Mouse (Mus musculus) gastrocnemius, adult 2 months (tissue): ENCODE measurements around the gene Ntpcr. TPM values are rescaled to one million over a fixed set of nuclear protein-coding genes. Genes with fewer than 3 reads are reported as not detected.

Source experiments
- DNase-seq: peaks from one replicate; pipeline ENCODE4 v3.0.0; 2022
- H3K27ac ChIP-seq: fragments of 200-600 bp; 2 replicates; pipeline ENCODE4 v1.8.1; 2022; ENCODE audit warnings: mild to moderate bottlenecking
- H3K4me3 ChIP-seq: fragments of 200-600 bp; 2 replicates; pipeline ENCODE4 v1.8.1; 2022; ENCODE audit warnings: mild to moderate bottlenecking, moderate library complexity
- CTCF ChIP-seq: fragments of 200-600 bp; IDR thresholded peaks from 2 replicates; pipeline ENCODE4 v1.8.1; 2022; ENCODE audit warnings: antibody characterized with exemption, mild to moderate bottlenecking, moderate library complexity
- intact Hi-C: fragments of 180-260 bp; cut with DNase I; formaldehyde crosslinking; loops from one replicate; pipeline ENCODE4 v1.15.1; 2025
- total RNA-seq, 2 experiments: library from RNA; stranded (reverse); gene quantifications; 2 replicates each; pipeline ENCODE4 v1.2.3; 2021

The Ntpcr gene
- total RNA-seq, 2 experiments from 2014 or later: 10.5 to 11.2 TPM

GRCm38 (mm10) chr8:125733964-125734956 lies 4.5 kb downstream of the Ntpcr start:
- TF ChIP-seq CTCF: no peak
- Histone ChIP-seq H3K4me3 (peak overlapping the region; percentile 89), H3K27ac (peak overlapping the region; percentile 91)
- DNase-seq: peak; percentile 93
- intact Hi-C loops: loop anchor here (2.0 kb wide), 1 partner anchor 65 kb away; the partner anchor contains the start of gene Map10

- no peak for TF ChIP-seq CTCF
- no peak for DNase-seq
- intact Hi-C loops: no loop called here
- H3K4me3 ChIP-seq: no peak overlapping the region
- no peak overlapping the region for H3K27ac ChIP-seq
Measured at GRCm38 (mm10) chr8:125738956-125739355, 9.2 kb downstream of the Ntpcr start.

GRCm38 (mm10) chr8:125740655-125741054 lies 10.9 kb downstream of the Ntpcr start:
- no peak for DNase-seq
- H3K27ac ChIP-seq: no peak overlapping the region
- H3K4me3 ChIP-seq: no peak overlapping the region
- TF ChIP-seq CTCF: no peak
- intact Hi-C loops: no loop called here

GRCm38 (mm10) chr8:125741377-125741776 lies 11.6 kb downstream of the Ntpcr start:
- intact Hi-C loops: no loop called here
- no peak for DNase-seq
- no peak overlapping the region for H3K27ac ChIP-seq
- TF ChIP-seq CTCF: no peak
- no peak overlapping the region for H3K4me3 ChIP-seq

GRCm38 (mm10) chr8:125741855-125742254 lies 12.1 kb downstream of the Ntpcr start:
- no peak overlapping the region for H3K27ac ChIP-seq
- no peak for DNase-seq
- H3K4me3 ChIP-seq: no peak overlapping the region
- no peak for TF ChIP-seq CTCF
- intact Hi-C loops: no loop called here

GRCm38 (mm10) chr8:125742406-125742805 lies 12.6 kb downstream of the Ntpcr start:
- intact Hi-C loops: no loop called here
- no peak for TF ChIP-seq CTCF
- H3K27ac ChIP-seq: no peak overlapping the region
- no peak for DNase-seq
- H3K4me3 ChIP-seq: no peak overlapping the region

- H3K4me3 ChIP-seq: no peak overlapping the region
- DNase-seq: no peak
- no peak overlapping the region for H3K27ac ChIP-seq
- intact Hi-C loops: no loop called here
- no peak for TF ChIP-seq CTCF
Measured at GRCm38 (mm10) chr8:125744914-125745576, 15.3 kb downstream of the Ntpcr start.

- no peak for TF ChIP-seq CTCF
- H3K27ac ChIP-seq: no peak overlapping the region
- H3K4me3 ChIP-seq: no peak overlapping the region
- DNase-seq: no peak
- intact Hi-C loops: no loop called here
Measured at GRCm38 (mm10) chr8:125747390-125747789, 17.6 kb downstream of the Ntpcr start.

GRCm38 (mm10) chr8:125750846-125751245 lies 21.1 kb downstream of the Ntpcr start:
- H3K27ac ChIP-seq: no peak overlapping the region
- intact Hi-C loops: no loop called here
- no peak for TF ChIP-seq CTCF
- DNase-seq: no peak
- H3K4me3 ChIP-seq: no peak overlapping the region

GRCm38 (mm10) chr8:125755896-125756295 lies 26.1 kb downstream of the Ntpcr start:
- no peak for TF ChIP-seq CTCF
- DNase-seq: no peak
- Histone ChIP-seq H3K4me3 (no peak overlapping the region), H3K27ac (no peak overlapping the region)
- intact Hi-C loops: no loop called here

- intact Hi-C loops: no loop called here
- Histone ChIP-seq H3K27ac (peak overlapping the region; percentile 28; the same call in 1 of the 2 replicates), H3K4me3 (no peak overlapping the region)
- TF ChIP-seq CTCF: no peak
- no peak for DNase-seq
Measured at GRCm38 (mm10) chr8:125756391-125757105, 26.8 kb downstream of the Ntpcr start.

- H3K4me3 ChIP-seq: no peak overlapping the region
- no peak for TF ChIP-seq CTCF
- no peak for DNase-seq
- no peak overlapping the region for H3K27ac ChIP-seq
- intact Hi-C loops: no loop called here
Measured at GRCm38 (mm10) chr8:125757106-125757496, 27.3 kb downstream of the Ntpcr start.
